Mouse (Mus musculus) cerebellum, postnatal 36 days (tissue): ENCODE data around the gene Atp1a1.

Experiments
- DNase-seq, 2 experiments: peaks; one replicate each; pipeline ENCODE4 v3.0.0; 2021 to 2022; ENCODE audit warnings: mixed read lengths in 2 of 2

Gene Atp1a1

DNA sequence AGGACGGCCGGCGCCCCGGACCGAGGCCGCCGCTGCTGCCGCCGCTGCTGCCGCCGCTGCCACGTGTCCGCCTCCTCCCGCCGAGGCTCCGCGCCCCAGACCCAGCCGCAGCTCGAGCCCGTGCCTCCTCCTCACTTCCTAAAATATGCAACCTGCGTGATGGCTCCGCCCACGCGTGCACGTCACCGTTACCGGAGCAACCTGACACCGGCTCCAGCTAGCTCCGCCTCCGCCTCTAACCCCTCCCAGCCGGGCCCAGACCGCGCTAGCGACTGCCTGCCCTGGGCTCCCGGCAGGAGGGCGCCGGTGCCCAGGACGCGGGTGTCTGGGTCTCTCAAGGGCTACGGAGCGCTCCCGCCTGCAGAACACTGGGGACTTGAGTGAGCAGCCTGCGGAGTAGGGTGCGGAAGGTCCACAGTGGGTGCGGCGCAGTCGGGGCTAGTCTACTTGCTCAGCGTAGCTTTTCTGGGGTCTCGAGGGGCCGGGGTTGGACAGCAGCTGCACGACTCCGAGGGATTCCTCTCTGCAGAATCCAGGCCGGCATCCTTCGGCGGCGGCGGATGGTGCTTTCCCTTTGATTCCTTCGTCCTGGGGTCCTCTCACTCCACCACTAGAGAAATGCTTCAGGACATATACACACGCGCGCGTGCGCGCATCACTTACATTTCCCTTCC, at the start of gene Atp1a1:
Gene Atp1a1 (minus strand): TSS at position 135 of the 674 bp plus-strand sequence.
- DNase-seq: peak; percentile 98 to 99

DNA sequence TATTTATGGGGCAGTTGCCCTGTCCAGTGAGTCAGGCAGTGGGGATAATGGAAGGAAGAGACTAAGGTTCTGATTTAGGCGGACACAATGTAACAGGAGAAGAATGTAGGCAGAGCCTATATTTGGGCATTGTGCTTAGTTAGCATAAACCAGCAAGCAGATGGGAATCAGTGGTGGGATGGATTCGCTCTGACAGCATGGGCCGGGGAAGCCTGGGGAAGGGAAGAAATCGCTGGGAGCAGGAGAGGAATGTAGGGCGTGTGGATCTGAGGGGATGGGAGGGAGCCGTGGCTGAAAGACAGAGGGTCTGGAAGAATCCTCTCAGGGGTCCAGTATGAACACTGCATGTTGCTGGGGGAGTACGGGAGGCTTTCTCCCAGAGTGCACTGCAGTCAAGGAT, 49.0 kb upstream of the Atp1a1 start:
- peak; percentile 56 to 59 for DNase-seq

DNA sequence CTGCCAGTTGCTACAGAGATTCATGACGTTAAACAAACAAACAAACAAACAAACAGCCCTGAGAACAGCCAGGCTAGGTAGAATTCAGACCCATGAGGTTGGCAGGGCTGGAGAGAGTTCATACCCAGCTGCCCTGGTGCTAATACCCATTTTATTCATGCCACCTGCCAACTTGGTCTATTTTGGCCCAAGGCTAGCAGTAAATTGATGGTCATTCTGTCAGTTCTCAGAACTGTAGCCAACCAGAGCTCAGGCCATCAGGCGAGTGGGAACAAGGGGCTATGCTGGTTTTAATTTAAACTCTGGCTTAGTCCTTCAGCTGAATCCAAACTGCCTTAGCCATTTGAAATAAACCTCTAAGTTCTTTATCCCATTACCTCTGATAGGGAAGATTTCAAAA, 48.5 kb upstream of the Atp1a1 start:
- peak; percentile 45 to 58 for DNase-seq

DNA sequence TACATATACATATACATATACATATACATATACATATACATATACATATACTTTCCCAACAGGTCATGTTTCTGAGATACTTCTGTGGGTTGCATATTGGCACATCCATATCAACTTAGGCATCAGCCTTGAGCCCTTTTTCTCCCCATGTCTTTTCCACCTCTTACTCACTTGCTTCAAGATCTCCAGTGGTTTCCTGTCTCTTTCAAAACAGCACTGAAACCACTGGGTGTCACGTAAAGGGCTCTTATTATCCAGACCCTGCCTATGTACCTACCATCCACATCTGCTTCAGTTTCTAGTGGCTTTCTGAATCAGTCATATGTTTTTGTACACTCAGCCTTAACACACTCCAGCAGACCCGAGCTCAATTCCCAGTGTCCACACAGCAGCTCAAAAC, 45.8 kb upstream of the Atp1a1 start:
- DNase-seq: no peak

DNA sequence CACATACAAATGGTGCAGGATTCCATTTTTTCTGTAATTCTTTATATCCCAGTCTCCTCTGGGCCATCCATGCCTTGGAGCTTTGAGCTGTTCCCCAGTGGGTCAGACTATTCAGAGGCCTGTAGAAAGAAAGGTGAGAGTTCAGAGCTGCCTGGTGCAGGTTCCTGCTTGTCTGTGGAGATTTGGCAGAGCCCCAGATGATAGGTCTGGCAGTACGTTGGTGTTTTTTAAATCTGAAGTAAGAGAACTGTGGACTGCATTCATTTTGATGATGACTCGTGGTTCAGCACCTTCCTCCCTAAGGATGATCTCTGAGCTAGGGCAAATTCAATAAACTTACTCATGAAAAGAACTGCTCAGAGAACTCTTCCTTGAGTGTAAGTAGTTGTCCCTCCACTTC, 44.8 kb upstream of the Atp1a1 start:
- DNase-seq: no peak

DNA sequence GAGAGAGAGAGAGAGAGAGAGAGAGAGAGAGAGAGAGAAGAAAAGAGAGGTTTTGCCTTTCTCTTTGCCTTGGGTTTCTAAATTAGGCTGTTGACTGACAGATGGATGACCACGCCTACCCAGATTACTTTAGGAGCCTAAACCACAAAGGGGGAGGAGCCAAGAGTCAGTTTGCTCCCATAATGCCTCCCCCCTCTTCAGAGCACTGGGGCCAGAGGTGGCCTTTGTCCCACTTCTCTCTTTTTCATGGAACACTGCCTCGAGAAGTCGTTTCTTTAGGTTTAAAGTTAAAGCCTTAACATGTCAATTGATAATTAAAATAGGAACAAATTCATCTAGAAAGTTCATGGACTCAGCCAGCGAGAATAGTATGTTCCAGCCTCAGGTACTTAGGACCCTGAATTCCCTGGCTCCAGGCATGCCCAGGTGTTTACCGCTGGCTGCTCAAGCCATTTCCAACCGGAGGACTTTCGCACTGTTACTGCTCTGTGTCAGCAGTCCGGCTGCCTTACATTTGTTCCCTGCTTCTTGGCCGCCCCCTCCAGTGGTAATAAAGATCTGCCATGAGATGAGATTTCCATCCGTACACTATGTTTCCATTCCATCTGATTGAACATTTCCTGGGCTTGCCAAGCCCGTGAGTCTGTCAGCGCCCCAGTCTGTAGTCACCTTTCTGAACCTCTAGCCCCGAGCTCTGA, 43.8 kb upstream of the Atp1a1 start:
- DNase-seq: no peak

DNA sequence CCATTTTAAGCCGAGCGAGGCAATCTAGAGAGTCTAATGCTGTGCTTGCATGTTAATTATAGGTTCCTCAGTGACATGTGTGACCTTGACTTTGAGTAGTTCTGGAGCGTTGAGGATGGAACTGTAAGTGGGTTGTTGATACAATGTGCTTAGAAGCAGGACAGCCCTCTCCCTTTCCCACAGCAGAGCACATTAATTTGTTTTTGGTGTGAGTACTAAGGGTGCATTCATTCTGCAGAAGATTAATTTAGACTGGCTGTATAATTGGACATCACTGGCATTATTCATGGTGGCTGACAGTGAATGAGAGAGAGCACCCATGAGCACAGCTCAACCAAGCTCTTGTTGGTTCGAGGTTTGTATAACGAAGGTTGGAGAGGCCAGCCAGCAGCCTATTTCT, 42.3 kb upstream of the Atp1a1 start:
- DNase-seq: no peak

DNA sequence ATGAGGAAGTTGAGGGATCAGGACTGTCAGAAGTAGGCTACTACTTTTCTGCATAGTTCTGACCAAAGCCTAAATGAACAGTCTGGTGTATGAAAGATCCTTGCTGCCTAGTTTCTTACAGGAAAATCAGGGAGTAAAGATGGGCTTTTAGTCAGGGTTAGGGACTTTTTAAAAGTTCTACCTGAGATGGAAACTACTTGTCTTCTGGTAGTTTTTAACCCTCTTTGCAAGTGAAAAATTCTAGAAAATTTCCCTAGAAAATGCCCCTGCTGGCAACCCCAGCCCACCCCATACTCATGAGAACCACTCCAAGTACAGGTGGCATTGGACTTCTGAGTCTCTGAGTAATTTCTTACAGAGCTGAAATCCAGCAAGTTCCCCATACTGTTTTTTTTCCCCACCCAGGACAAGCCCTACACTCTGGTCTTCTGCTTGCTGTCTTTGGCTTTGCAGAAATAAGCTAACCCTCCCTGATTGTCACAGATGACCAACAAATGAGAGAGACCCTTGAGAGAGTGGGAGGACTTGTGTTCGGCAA, 41.2 kb upstream of the Atp1a1 start:
- no peak for DNase-seq

DNA sequence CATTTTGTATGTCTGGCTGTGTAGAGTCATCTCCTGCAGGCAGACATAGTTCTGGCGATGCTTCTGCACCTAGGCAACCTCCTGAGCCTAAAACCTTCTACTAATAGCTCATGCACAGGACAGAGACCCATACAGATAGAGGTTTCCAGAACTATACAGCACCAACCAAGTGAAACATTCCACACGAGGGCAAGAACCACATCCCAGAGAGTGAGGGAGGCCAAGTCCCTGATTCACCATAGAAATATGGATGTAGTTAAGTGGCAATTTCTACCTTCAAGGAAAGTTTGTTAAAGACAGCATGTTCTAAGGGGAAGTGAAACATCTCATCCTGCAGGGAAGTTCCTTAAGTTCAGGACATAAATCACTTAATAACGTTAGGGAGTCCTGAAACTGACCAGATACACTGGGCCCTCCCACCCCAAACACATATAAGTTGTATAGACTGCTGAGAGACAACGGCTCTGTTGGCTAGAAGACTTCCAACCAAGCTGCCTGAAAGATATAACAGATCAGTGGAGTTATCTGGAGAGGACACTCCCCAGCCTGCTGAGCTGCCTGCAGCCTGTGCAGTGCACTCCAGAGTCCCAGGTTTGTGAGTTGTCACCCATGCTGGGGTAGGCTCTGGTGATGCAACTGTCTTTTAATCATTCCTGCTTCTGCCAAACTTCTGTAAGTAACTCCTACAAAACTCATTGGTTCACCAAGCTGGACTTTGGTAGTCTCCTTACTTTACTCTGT, 39.7 kb upstream of the Atp1a1 start:
- no peak for DNase-seq

DNA sequence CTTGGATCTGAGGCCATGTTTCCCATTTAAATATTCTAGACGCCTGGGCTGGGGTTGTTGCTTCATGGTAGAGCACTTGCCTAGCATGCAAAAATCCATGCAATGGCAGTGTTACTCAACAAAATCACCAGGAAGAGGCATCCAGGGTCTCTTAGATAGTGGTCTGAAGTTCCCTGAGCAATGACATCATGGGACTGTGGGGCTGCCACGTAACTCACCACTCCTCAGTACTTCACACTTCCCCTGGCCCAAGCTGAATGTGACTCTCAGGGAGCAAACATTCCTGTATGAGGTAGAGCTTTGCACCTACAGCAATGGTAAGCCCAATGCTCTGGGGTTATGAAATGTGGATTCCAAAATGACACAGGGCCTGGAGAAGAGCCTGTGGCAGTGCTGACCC, 38.8 kb upstream of the Atp1a1 start:
- no peak for DNase-seq

DNA sequence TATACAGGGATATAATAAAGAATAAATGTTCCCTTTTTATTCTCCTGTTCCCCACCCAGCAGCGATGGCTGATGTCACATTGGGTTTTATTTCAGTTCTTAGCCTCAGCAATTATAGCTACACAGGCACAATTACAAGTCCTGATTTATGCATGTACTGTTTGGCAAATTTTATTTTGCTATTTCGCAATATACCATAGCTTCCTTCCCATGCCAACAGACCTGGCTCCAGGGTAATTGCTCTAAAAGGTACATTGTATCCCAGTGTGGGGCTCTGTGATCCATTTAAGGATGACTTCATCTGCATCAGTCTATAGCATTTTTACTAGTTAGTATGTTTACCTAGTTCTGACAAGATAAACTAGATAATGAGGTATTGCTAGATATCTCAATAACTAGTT, 33.7 kb upstream of the Atp1a1 start:
- DNase-seq: no peak

DNA sequence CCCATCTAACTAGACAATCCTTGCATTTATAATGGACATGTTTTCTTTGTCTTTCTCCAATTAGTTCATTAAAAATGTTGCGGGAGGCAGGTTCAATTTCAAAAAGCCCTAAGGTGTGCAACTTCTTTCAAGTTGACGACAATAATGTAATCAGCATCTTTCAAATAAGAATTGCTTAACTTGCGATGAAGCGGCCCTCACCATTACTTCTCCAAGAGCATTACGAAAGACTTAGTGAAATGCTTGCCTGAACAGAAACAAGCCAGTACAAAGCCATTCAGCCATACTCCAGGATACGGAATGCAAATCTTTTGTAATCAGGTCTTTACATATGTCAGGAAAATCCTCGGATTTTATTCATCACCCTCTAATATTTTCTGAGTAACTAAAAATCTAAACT, 32.0 kb upstream of the Atp1a1 start:
- no peak for DNase-seq

DNA sequence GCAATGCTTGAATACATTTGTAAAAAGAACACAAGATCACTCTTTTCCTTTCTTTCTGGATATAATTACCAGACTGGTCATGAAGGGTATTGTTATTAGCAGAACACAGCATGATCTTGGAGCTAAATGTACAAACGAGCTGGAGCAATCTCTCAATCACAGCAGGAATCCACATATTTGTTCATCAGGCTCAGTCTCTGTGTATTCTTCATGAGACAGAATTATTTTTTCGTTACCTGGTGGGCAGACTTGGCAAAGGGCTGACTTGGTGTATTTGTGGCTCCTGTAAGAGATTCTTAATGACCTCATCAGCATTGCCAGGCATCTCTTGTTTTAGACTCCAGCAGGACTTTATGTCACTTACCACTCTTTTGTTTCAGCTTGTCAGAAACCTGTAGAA, 31.6 kb upstream of the Atp1a1 start:
- peak in 1 of 2 experiments; percentile 56 for DNase-seq

DNA sequence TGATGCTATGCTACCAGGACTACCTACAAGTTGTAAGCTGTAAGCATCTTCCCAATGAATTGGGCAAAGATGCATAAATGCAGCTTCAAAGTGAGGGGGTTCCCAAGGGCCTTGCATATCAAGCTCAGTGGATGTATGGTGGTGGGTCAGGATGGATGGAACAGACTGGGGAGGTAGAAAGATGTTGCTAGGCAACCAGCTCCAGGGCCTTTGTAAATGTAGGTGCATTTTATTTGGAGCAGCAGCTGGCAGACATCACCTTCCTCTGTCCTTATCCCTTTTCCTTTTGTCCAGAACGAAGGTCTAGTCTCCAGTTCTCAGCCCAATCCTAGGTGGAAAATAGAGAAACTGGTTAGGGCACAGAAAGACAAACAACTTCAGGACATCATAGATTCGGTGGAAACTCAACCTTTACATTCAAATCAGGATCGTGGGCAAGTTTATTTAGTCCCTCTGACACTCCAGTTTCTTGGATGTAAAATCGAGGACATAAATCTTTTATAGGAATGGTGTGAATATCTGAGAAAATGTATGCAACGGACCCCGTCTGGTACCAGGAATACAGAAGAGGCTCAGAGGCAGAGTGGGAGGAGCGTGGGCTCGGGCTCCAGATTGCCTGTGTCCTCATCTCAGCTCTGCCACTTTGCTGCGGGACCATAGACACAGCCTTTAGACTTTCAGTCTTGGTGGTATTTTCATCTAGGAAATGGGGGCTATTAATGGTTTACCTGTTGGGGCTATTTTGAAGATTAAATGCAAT, 29.8 kb upstream of the Atp1a1 start:
- DNase-seq: no peak

DNA sequence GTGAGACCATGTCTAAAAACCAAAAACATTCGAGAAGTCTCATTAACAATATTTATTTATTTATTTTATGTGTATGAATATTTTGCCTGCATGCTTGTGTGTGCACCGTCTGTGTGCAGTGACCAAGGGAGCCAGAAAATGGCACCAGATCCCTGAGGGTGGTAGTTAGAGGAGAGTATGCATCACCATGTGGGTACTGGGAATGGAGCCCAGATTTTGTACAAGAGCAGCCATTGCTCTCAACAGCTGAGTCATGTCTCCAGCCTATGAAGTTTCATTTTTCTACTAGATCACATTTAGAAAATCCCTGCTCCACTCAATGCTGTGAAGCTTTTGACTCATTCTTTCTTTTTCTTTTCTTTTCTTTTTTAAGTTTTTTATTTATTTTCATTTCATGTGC, 23.8 kb upstream of the Atp1a1 start:
- DNase-seq: no peak

DNA sequence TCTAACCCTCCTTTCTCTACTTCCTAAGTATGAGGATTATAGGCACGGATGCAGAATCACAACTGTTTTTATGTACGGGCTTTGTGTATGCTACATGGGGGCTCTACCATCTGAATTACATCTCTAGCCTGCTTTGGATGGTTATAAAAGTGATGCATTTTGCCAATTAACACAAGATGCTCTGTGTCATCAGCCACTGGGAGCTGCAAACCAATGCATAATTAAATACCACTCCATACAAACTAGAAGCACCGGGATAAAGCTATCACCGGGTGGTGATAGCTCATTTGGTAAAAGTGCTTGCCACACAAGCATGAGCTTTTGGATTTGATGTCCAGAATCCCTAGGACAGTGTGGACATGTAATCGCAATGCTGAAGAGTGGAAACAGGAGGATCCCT, 19.8 kb upstream of the Atp1a1 start:
- DNase-seq: no peak

DNA sequence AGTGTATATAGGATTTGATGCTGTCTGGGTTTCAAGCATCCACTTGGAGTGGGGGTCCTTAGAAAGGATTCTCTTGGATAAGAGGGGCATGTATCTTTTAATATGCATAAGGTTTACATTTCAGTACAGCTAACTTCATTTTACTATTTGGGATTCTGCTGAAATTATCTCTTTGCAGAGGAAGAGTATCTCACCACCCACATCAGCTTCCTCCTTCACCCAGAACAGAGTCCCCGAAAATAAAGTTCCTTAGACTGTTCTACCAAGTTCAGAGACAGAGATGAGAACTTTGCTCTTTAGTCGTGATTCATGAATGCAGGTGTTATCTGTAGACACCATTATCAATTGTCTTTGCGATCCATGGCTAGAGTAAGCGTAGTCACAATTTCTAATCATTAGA, 14.5 kb upstream of the Atp1a1 start:
- no peak for DNase-seq

DNA sequence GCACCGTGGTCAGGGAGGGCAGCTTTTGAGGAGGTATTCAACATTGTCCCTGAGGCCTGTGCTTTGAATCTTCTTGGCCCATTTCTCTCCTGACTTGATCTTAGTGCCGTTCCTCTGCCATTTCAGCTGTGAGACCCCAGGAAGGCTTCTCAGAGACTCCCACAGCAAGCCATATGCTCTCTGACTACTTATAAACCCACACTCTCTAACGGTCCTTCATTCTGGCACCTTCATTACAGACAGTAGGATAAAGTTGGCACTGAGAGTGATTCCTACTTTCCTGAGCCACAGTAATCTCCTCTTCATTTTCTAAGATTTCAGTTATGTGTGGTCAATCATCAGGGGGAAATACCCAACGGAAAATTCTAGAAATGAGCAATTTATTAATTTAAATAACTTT, 14.0 kb upstream of the Atp1a1 start:
- no peak for DNase-seq

DNA sequence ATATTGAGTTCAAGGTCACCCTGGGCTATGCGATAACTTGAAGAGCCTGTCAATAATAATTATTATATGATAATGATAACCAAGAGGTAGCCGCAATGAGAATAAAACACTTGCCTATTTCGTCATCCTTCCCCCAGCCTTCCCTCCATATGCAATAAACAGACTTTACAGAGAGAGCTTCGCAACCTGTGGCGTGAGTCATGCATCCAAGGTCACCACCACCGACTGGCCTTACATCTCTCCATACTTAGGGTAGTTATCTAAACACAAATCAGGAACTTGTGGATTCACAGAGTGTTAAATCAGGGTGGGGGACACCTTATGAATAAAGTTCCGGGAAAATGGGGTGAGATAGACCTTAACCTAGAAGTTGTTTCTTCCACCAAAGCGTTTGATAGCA, 13.0 kb upstream of the Atp1a1 start:
- no peak for DNase-seq

DNA sequence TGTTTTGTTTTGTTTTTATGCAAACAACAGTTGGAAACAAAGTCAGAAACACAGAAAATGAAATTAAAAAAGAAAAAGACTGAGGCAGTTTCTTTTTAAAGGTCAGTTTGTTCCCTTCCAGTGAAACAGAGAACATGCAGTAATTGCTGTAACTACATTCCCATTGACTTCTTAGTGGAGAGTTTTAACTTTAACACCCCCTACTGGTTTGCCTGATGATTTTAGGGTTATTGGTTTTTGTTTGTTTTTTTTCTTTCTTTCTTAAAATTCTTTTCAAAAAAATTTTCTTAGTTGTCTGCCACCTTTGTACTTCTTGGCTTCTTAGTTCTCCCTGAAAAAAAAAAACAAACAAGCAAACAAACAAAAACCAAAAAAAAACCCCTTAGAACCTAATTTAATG, 12.5 kb upstream of the Atp1a1 start:
- DNase-seq: no peak

DNA sequence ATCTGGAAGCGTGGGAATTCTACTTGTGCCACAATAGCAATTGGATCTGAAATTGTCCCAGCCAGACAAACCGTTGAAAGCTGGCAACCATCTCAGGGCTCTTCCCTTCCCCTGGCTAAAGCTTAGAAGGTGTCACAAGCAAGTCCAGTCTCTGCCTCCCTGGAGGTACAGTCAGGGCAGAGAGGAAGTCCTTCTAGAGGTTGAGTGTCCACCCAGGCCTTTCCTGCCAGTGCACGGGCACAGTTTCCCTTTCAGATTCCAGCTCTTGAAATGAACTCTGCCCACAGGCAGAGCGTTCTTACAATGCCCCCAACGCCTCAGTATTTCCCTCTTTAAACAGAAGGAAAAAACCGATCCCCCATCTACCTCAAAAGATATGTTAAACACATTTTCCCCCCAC, 11.4 kb upstream of the Atp1a1 start:
- DNase-seq: no peak

DNA sequence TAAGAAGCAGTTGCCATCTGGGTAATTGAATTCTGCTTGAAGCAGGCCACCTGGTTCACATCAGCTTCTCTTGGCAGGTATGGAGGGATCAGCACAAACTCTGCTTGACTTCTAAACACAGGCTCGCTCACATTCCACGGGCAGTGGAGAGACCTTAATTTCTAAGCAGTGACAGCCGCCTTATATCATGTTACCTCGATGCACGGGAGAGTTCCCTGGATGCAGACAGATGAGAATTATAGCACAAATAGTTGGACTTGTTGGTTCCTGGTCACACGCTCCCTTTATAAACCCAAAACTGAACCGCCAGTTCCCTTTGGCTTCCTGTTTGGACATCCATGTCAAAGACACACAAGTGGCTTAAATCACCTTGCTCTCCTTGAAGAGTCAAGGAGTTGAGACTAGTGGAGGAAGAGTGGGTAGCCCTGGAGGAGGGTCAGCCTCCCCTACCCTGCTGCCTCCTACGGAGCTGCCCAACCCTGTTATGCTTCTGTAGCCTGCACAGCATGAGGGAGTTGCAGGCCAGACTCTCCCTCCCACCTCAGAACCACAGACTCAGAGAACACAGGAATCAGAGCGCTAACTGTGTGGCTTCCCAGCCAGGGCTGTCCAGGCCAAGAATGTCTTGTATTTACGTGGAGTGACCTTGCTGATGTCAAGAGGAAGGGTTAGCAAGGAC, 7.5 kb upstream of the Atp1a1 start:
- DNase-seq: no peak
